Mouse (Mus musculus) megakaryocyte, embryonic 14.5 days (primary cell): Measurements from ENCODE around the gene Swsap1.

Experiments used
- FLI1 ChIP-seq: IDR thresholded peaks from 2 replicates; pipeline ENCODE4 v1.6.1; 2012; ENCODE audit warnings: low read length, inconsistent platforms, mixed read lengths
- GATA1 ChIP-seq: IDR thresholded peaks from 3 replicates; pipeline ENCODE4 v1.6.1; 2012; ENCODE audit warnings: mixed read lengths, low read length, inconsistent platforms, borderline replicate concordance

DNA sequence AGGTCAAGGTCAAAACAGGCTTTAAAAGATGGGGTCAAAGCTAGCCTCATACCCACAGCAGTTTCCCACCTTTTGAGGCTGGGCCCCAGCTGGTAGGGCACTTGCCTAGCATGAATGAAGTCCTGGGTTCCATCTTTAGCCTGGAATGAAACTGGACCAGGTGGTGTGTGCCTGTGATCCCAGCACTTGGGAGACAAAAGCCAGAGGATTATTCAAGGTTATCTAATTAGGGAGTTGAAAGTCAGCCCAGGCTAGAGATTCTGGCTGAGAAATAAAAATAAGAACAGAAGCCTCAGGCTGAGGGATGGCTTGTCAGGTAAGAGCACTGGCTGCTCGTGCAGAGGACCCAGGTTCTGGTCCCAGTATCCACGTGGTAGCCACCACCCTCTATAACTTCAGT is 23.5 kb upstream of the Swsap1 start:
- no peak for TF ChIP-seq GATA1
- no peak for TF ChIP-seq FLI1
